Mouse (Mus musculus) small intestine, adult 2 months (tissue): Measurements from ENCODE around the gene Rnf180. TPM values are rescaled to one million over a fixed set of nuclear protein-coding genes. Genes with fewer than 3 reads are reported as not detected.

Source experiments
- H3K27ac ChIP-seq: fragments of 200-500 bp; 2 replicates; pipeline ENCODE4 v1.5.1; 2012; ENCODE audit warnings: low read depth, low read length, control low read depth, inconsistent platforms; ENCODE audit not compliant: insufficient read depth
- H3K27me3 ChIP-seq: fragments of 200-500 bp; 2 replicates; pipeline ENCODE4 v1.6.1; 2012; ENCODE audit warnings: mild to moderate bottlenecking, moderate library complexity, low read length, inconsistent platforms; ENCODE audit not compliant: control insufficient read depth, insufficient read depth
- H3K36me3 ChIP-seq: fragments of 200-500 bp; 2 replicates; pipeline ENCODE4 v1.6.1; 2012; ENCODE audit warnings: mild to moderate bottlenecking, low read length, control low read depth, inconsistent platforms; ENCODE audit not compliant: control insufficient read depth, insufficient read depth
- H3K4me1 ChIP-seq: fragments of 200-500 bp; 2 replicates; pipeline ENCODE4 v1.6.1; 2012; ENCODE audit warnings: low read length, inconsistent platforms, mixed read lengths; ENCODE audit not compliant: control insufficient read depth, insufficient read depth, insufficient read length
- H3K4me3 ChIP-seq: fragments of 200-500 bp; 2 replicates; pipeline ENCODE4 v1.5.1; 2012; ENCODE audit warnings: low read depth, mild to moderate bottlenecking, control low read depth, inconsistent platforms, low read length, moderate library complexity
- CTCF ChIP-seq: fragments of 200-500 bp; IDR thresholded peaks from 2 replicates; pipeline ENCODE4 v1.5.1; 2012; ENCODE audit warnings: low read depth, mild to moderate bottlenecking, control low read depth, inconsistent platforms, low read length, moderate library complexity, mixed read lengths; ENCODE audit not compliant: insufficient replicate concordance, insufficient read length; ENCODE audit errors: extremely low read depth
- POLR2A ChIP-seq: fragments of 200-500 bp; IDR thresholded peaks from 2 replicates; pipeline ENCODE4 v1.6.1; 2012; ENCODE audit warnings: low read depth, mild to moderate bottlenecking, control low read depth, inconsistent platforms, low read length, moderate library complexity
- WGBS: fragments of 180-500 bp; shearing (Covaris S2); methylation state at CpG from one replicate; pipeline ENCODE4 v1.1.7; 2018; 5-methylcytosine and 5-hydroxymethylcytosine counted together
- polyA plus RNA-seq: library from polyadenylated mRNA; depleted of rRNA; stranded (reverse); fragments of >200 nt; gene quantifications from 2 replicates; pipeline ENCODE4 v1.2.3, GENCODE M21; 2012; rRNA removed

Rnf180 gene
- polyA plus RNA-seq, 1 experiment, result 0.23 TPM

DNA sequence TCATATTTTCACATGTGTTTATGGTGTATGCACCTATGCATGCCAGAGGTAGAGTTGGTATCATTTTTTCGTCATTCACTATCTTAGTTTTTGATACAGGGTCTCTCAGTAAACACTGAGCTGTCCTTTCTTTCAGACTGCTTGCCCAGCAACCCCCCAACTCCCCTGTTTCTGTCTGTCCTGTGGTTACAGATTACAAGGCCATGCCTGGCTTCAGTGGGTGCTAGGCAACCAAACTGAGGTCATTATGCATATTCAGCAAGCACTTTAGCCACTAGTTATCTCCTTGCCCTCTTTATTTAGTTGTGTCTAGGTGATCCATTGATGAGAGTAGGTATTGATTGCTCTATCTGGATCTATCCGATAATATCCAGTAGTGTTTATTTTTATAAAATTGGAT, 198.3 kb downstream of the Rnf180 start:
- Histone ChIP-seq H3K4me3 (no peak overlapping the region), H3K27me3 (no peaks in the 10 kb centered on the region), H3K27ac (no peak overlapping the region), H3K4me1 (no peaks in the 10 kb centered on the region), H3K36me3 (no peaks in the 10 kb centered on the region)
- WGBS, result 59% methylated on average over 2 of the region's 2 CpGs
- TF ChIP-seq POLR2A (no peak), CTCF (no peak)

GRCm38 (mm10) chr13:105089276-105089675, 205.3 kb downstream of the Rnf180 start:
- H3K27me3 ChIP-seq, result no peaks in the 10 kb centered on the region
- no peak for TF ChIP-seq CTCF
- TF ChIP-seq POLR2A, result no peak

GRCm38 (mm10) chr13:105081862-105082261, 212.8 kb downstream of the Rnf180 start, which contains the start of gene 4933425L06Rik:
Gene 4933425L06Rik, plus strand, starts transcription at chr13:105082122.
- H3K36me3 ChIP-seq, result no peaks in the 10 kb centered on the region
- H3K4me3 ChIP-seq, result no peak within 1 kb of the TSS
- no peak within 1 kb of the TSS for H3K27ac ChIP-seq
- WGBS, result 86% methylated on average over 10 of the region's 10 CpGs
- H3K4me1 ChIP-seq, result no peaks in the 10 kb centered on the region
- no peak for TF ChIP-seq POLR2A
- no peak for TF ChIP-seq CTCF
- no peaks in the 10 kb centered on the region for H3K27me3 ChIP-seq

More at GRCm38 (mm10) chr13:105089276-105089675, 205.3 kb downstream of the Rnf180 start:
- Histone ChIP-seq H3K27ac (no peak overlapping the region), H3K36me3 (no peaks in the 10 kb centered on the region), H3K4me1 (no peaks in the 10 kb centered on the region), H3K4me3 (no peak overlapping the region)
- 88% methylated on average over 3 of the region's 3 CpGs for WGBS

Other genes with a start within 250 kb of the Rnf180 start
- gene Rgs7bp, start 239.9 kb downstream of the Rnf180 start, polyA plus RNA-seq, result 0.39 and 0.47 TPM in 2 replicates
- gene 4933425L06Rik, start 212.7 kb downstream of the Rnf180 start, polyA plus RNA-seq, result not detected in 2 replicates
- not detected in 2 replicates for gene Htr1a, start 148.8 kb upstream of the Rnf180 start, polyA plus RNA-seq